Mouse (Mus musculus): ENCODE data around the gene Otub1. TPM values are rescaled to one million over a fixed set of nuclear protein-coding genes. Genes with fewer than 3 reads are reported as not detected.

Gene Otub1
- polyA plus RNA-seq, 1 experiment from 2014 or later, result 235 TPM

GRCm38 (mm10) chr19:7225096-7225690, 19.1 kb upstream of the Otub1 start:
- H3K4me2 ChIP-seq, result no peak overlapping the region
- no peak overlapping the region for H3K4me3 ChIP-seq (replicated peaks)
- H3K27me3 ChIP-seq (replicated peaks), result no peaks in the 10 kb centered on the region
- no peaks in the 10 kb centered on the region for H3K9me3 ChIP-seq (replicated peaks)
- no peak for ATAC-seq (ENCODE audit: low FRiP score)
- H3K36me3 ChIP-seq, result peaks cover 46% of the 10 kb centered on the region
- no peaks in the 10 kb centered on the region for H3K4me1 ChIP-seq
- no peak overlapping the region for H3K27ac ChIP-seq (replicated peaks)
- no peak overlapping the region for H3K9ac ChIP-seq (replicated peaks)
- WGBS, result 90% methylated on average over 9 of the region's 9 CpGs

GRCm38 (mm10) chr19:7224253-7224652, 18.1 kb upstream of the Otub1 start:
- WGBS, result 93% methylated on average over 3 of the region's 3 CpGs
- Histone ChIP-seq H3K4me3 (replicated peaks) (no peak overlapping the region), H3K4me1 (no peaks in the 10 kb centered on the region), H3K27ac (replicated peaks) (no peak overlapping the region), H3K9me3 (replicated peaks) (no peaks in the 10 kb centered on the region), H3K4me2 (no peak overlapping the region), H3K36me3 (peaks cover 36% of the 10 kb centered on the region), H3K27me3 (replicated peaks) (no peaks in the 10 kb centered on the region), H3K9ac (replicated peaks) (no peak overlapping the region)
- ATAC-seq (ENCODE audit: low FRiP score), result no peak

- Histone ChIP-seq H3K27me3 (replicated peaks) (no peaks in the 10 kb centered on the region), H3K27ac (replicated peaks) (no peak overlapping the region), H3K4me3 (replicated peaks) (no peak overlapping the region), H3K4me1 (no peaks in the 10 kb centered on the region), H3K36me3 (peaks cover 30% of the 10 kb centered on the region), H3K9me3 (replicated peaks) (no peaks in the 10 kb centered on the region), H3K9ac (replicated peaks) (no peak overlapping the region), H3K4me2 (no peak overlapping the region)
- no peak for ATAC-seq (ENCODE audit: low FRiP score)
Measured at GRCm38 (mm10) chr19:7223488-7223887, 17.4 kb upstream of the Otub1 start.

- H3K9me3 ChIP-seq (replicated peaks), result no peaks in the 10 kb centered on the region
- no peaks in the 10 kb centered on the region for H3K27me3 ChIP-seq (replicated peaks)
- H3K4me1 ChIP-seq, result peaks cover 8% of the 10 kb centered on the region
- no peak for ATAC-seq (ENCODE audit: low FRiP score)
- no peak overlapping the region for H3K4me2 ChIP-seq
- no peak overlapping the region for H3K4me3 ChIP-seq (replicated peaks)
- 86% methylated on average over 6 of the region's 6 CpGs for WGBS
- no peak overlapping the region for H3K9ac ChIP-seq (replicated peaks)
- no peak overlapping the region for H3K27ac ChIP-seq (replicated peaks)
- peaks cover 17% of the 10 kb centered on the region for H3K36me3 ChIP-seq
Measured at GRCm38 (mm10) chr19:7222196-7222595, 16.1 kb upstream of the Otub1 start.

- Histone ChIP-seq H3K4me2 (no peak overlapping the region), H3K27ac (replicated peaks) (no peak overlapping the region), H3K4me3 (replicated peaks) (no peak overlapping the region), H3K27me3 (replicated peaks) (no peaks in the 10 kb centered on the region), H3K36me3 (peaks cover 16% of the 10 kb centered on the region), H3K9ac (replicated peaks) (no peak overlapping the region), H3K9me3 (replicated peaks) (no peaks in the 10 kb centered on the region), H3K4me1 (peaks cover 38% of the 10 kb centered on the region)
- no peak for ATAC-seq (ENCODE audit: low FRiP score)
- 97% methylated on average over 5 of the region's 5 CpGs for WGBS
Measured at GRCm38 (mm10) chr19:7218753-7219152, 12.6 kb upstream of the Otub1 start.

- Histone ChIP-seq H3K36me3 (peaks cover 16% of the 10 kb centered on the region), H3K27ac (replicated peaks) (peak overlapping the region; percentile 41; the same call in 1 of the 2 replicates), H3K27me3 (replicated peaks) (no peaks in the 10 kb centered on the region), H3K4me3 (replicated peaks) (peak overlapping the region; percentile 70), H3K9me3 (replicated peaks) (no peaks in the 10 kb centered on the region), H3K4me2 (peak overlapping the region; percentile 71), H3K4me1 (peaks cover 38% of the 10 kb centered on the region), H3K9ac (replicated peaks) (no peak overlapping the region)
- ATAC-seq (ENCODE audit: low FRiP score), result no peak
- 14% methylated on average over 6 of the region's 6 CpGs for whole genome bisulfite sequencing
Measured at GRCm38 (mm10) chr19:7217926-7218267, 11.8 kb upstream of the Otub1 start.

GRCm38 (mm10) chr19:7217162-7217925, 11.2 kb upstream of the Otub1 start, which contains the start of gene Cox8a:
Gene Cox8a, minus strand, starts transcription at chr19:7217616.
- Histone ChIP-seq H3K4me1 (peaks cover 38% of the 10 kb centered on the region), H3K36me3 (peaks cover 16% of the 10 kb centered on the region), H3K9me3 (replicated peaks) (no peaks in the 10 kb centered on the region), H3K27ac (replicated peaks) (peak within 1 kb of the TSS; percentile 93), H3K4me2 (peak within 1 kb of the TSS; percentile 71), H3K27me3 (replicated peaks) (no peaks in the 10 kb centered on the region), H3K4me3 (replicated peaks) (peak within 1 kb of the TSS; percentile 70), H3K9ac (replicated peaks) (peak within 1 kb of the TSS; percentile 65)
- under 1% methylated on average over 50 of the region's 50 CpGs for whole genome bisulfite sequencing
- peak; percentile 96 for ATAC-seq (ENCODE audit: low FRiP score)

- Histone ChIP-seq H3K9ac (replicated peaks) (no peak overlapping the region), H3K4me2 (no peak overlapping the region), H3K9me3 (replicated peaks) (no peaks in the 10 kb centered on the region), H3K27ac (replicated peaks) (no peak overlapping the region), H3K4me3 (replicated peaks) (no peak overlapping the region), H3K36me3 (peaks cover 24% of the 10 kb centered on the region), H3K4me1 (peaks cover 38% of the 10 kb centered on the region), H3K27me3 (replicated peaks) (no peaks in the 10 kb centered on the region)
- WGBS, result 87% methylated on average over 5 of the region's 5 CpGs
- ATAC-seq (ENCODE audit: low FRiP score), result no peak
Measured at GRCm38 (mm10) chr19:7214484-7214883, 8.4 kb upstream of the Otub1 start.

- no peaks in the 10 kb centered on the region for H3K27me3 ChIP-seq (replicated peaks)
- no peak overlapping the region for H3K27ac ChIP-seq (replicated peaks)
- no peaks in the 10 kb centered on the region for H3K9me3 ChIP-seq (replicated peaks)
- H3K4me1 ChIP-seq, result peaks cover 34% of the 10 kb centered on the region
- no peak overlapping the region for H3K9ac ChIP-seq (replicated peaks)
- peaks cover 24% of the 10 kb centered on the region for H3K36me3 ChIP-seq
- no peak overlapping the region for H3K4me2 ChIP-seq
- H3K4me3 ChIP-seq (replicated peaks), result no peak overlapping the region
- 93% methylated on average over 3 of the region's 3 CpGs for WGBS
- ATAC-seq (ENCODE audit: low FRiP score), result no peak
Measured at GRCm38 (mm10) chr19:7213010-7213409, 6.9 kb upstream of the Otub1 start.

- 95% methylated on average over 1 of the region's 1 CpGs for WGBS
Measured at GRCm38 (mm10) chr19:7212216-7212615, 6.1 kb upstream of the Otub1 start.

GRCm38 (mm10) chr19:7209907-7210646, 4.0 kb upstream of the Otub1 start:
- no peak for ATAC-seq (ENCODE audit: low FRiP score)
- Histone ChIP-seq H3K9ac (replicated peaks) (no peak overlapping the region), H3K4me1 (peaks cover 26% of the 10 kb centered on the region), H3K27ac (replicated peaks) (no peak overlapping the region), H3K4me2 (no peak overlapping the region), H3K4me3 (replicated peaks) (no peak overlapping the region), H3K9me3 (replicated peaks) (no peaks in the 10 kb centered on the region), H3K36me3 (peaks cover 19% of the 10 kb centered on the region), H3K27me3 (replicated peaks) (no peaks in the 10 kb centered on the region)
- 84% methylated on average over 7 of the region's 7 CpGs for WGBS

More at GRCm38 (mm10) chr19:7212216-7212615, 6.1 kb upstream of the Otub1 start:
- Histone ChIP-seq H3K4me2 (no peak overlapping the region), H3K4me3 (replicated peaks) (no peak overlapping the region), H3K27me3 (replicated peaks) (no peaks in the 10 kb centered on the region), H3K27ac (replicated peaks) (no peak overlapping the region), H3K4me1 (peaks cover 30% of the 10 kb centered on the region), H3K9me3 (replicated peaks) (no peaks in the 10 kb centered on the region), H3K9ac (replicated peaks) (no peak overlapping the region), H3K36me3 (peaks cover 24% of the 10 kb centered on the region)
- ATAC-seq (ENCODE audit: low FRiP score), result no peak

GRCm38 (mm10) chr19:7205326-7205725, 790 bp downstream of the Otub1 start:
- Histone ChIP-seq H3K4me3 (replicated peaks) (peak overlapping the region; percentile 69), H3K4me2 (peak overlapping the region; percentile 66), H3K27me3 (replicated peaks) (no peaks in the 10 kb centered on the region), H3K9ac (replicated peaks) (peak overlapping the region; percentile 94), H3K9me3 (replicated peaks) (no peaks in the 10 kb centered on the region), H3K4me1 (peaks cover 36% of the 10 kb centered on the region), H3K36me3 (peaks cover 36% of the 10 kb centered on the region), H3K27ac (replicated peaks) (peak overlapping the region; percentile 99)
- no peak for ATAC-seq (ENCODE audit: low FRiP score)
- 26% methylated on average over 7 of the region's 7 CpGs for WGBS

All from neural tube, embryonic 15.5 days (tissue).